Mouse (Mus musculus): ENCODE measurements around the gene Adgrl3. TPM values are rescaled to one million over a fixed set of nuclear protein-coding genes. Genes with fewer than 3 reads are reported as not detected.
A peak's percentile ranks its signal among the peaks of the same experiment; 100 is the strongest.

The Adgrl3 gene
- polyA plus RNA-seq, 1 experiment from 2014 or later = 62.9 TPM

DNA sequence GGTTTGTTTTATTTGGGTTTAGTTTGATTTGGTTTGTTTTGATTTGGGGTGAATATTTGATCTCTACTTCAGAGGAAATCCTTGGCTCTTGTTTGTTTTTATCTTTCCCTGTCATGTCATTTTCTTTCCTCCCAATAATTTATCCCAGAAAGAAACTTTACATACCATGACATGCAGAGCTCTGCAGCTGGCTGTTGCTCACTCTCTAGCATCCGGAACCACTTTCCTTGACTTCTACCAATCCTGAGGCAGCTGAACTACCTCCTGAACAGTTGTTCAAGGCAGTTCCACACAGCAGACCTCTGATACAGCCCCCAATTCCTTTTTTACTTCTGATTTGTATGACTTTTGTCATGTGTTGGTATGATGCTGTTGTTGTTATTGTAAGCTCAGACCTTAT is 307.5 kb downstream of the Adgrl3 start:
- Histone ChIP-seq H3K4me3 (replicated peaks) (no peak overlapping the region), H3K36me3 (no peaks in the 10 kb centered on the region), H3K27ac (no peak overlapping the region), H3K9me3 (no peaks in the 10 kb centered on the region), H3K9ac (replicated peaks) (no peak overlapping the region), H3K27me3 (0 out of 2 replicates have a peak, but pooled peaks cover 3% of the 10 kb centered on the region), H3K4me2 (no peak overlapping the region), H3K4me1 (replicated peaks) (no peaks in the 10 kb centered on the region; the same call in 1 of the 2 replicates)
- WGBS = 77% methylated on average over 1 of the region's 1 CpGs
- ATAC-seq (ENCODE audit: insufficient number of reproducible peaks, insufficient read depth, low FRiP score, low TSS enrichment, low read depth) = no peak

GRCm38 (mm10) chr5:81329571-81329971 is 309.6 kb downstream of the Adgrl3 start:
- Histone ChIP-seq H3K4me3 (replicated peaks) (no peak overlapping the region), H3K4me2 (no peak overlapping the region; the same call in 1 of the 2 replicates)
- ATAC-seq (ENCODE audit: insufficient number of reproducible peaks, insufficient read depth, low FRiP score, low TSS enrichment, low read depth) = no peak

DNA sequence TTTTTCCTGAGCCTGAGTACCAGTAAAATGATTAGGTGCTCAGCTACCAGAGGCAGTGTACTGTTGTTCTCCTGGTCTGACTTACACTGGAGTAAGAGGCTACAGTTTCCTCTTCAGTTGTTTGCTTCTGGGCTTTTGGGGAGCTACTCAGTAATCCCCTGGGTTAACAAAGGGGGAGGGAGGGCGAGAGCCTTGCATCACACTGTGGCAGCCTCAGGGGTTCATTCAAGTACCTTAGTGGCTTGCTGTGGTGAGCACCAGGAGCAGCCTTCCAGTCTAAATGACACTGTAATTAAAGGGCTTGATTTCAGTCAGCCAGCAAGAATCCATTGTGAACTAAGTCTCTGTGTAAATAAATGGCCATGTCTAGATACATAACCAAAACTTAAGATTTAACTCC is 324.4 kb downstream of the Adgrl3 start:
- H3K27me3 ChIP-seq = no peaks in the 10 kb centered on the region
- H3K4me2 ChIP-seq = no peak overlapping the region
- no peak overlapping the region for H3K4me3 ChIP-seq (replicated peaks)
- WGBS = 36% methylated on average over 1 of the region's 1 CpGs
- H3K36me3 ChIP-seq = no peaks in the 10 kb centered on the region
- no peak for ATAC-seq (ENCODE audit: insufficient number of reproducible peaks, insufficient read depth, low FRiP score, low TSS enrichment, low read depth)
- H3K9me3 ChIP-seq = no peaks in the 10 kb centered on the region
- peaks cover 41% of the 10 kb centered on the region for H3K4me1 ChIP-seq (replicated peaks)
- H3K27ac ChIP-seq = no peak overlapping the region
- H3K9ac ChIP-seq (replicated peaks) = no peak overlapping the region

More at GRCm38 (mm10) chr5:81329571-81329971, 309.6 kb downstream of the Adgrl3 start:
- Histone ChIP-seq H3K27ac (no peak overlapping the region), H3K9ac (replicated peaks) (no peak overlapping the region), H3K36me3 (no peaks in the 10 kb centered on the region), H3K4me1 (replicated peaks) (no peaks in the 10 kb centered on the region; the same call in 1 of the 2 replicates), H3K27me3 (0 out of 2 replicates have a peak, but pooled peaks cover 3% of the 10 kb centered on the region), H3K9me3 (no peaks in the 10 kb centered on the region)
- WGBS = 18% methylated on average over 18 of the region's 18 CpGs

DNA sequence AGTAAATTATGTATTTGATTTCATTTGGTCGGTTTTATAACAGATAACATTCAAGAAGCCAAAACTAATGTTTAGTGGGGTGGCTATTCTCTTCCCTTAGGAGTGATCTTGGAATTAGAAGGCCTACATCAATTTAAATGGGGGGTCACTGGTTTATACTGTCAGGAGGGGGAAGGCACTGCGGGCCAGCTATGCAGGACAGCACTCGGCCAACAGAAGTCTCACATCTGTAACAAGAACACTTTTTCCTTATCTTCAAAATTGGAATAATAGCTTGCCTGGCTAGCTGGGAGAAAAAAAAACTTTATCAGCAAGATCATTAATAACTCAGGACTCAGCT is 325.1 kb downstream of the Adgrl3 start:
- WGBS = 56% methylated on average over 3 of the region's 3 CpGs
- Histone ChIP-seq H3K4me1 (replicated peaks) (peaks cover 41% of the 10 kb centered on the region), H3K4me3 (replicated peaks) (no peak overlapping the region), H3K27ac (no peak overlapping the region), H3K9me3 (no peaks in the 10 kb centered on the region), H3K9ac (replicated peaks) (no peak overlapping the region), H3K27me3 (no peaks in the 10 kb centered on the region), H3K4me2 (no peak overlapping the region), H3K36me3 (no peaks in the 10 kb centered on the region)
- no peak for ATAC-seq (ENCODE audit: insufficient number of reproducible peaks, insufficient read depth, low FRiP score, low TSS enrichment, low read depth)

- Histone ChIP-seq H3K4me1 (replicated peaks) (peaks cover 41% of the 10 kb centered on the region), H3K4me3 (replicated peaks) (no peak overlapping the region), H3K4me2 (no peak overlapping the region), H3K36me3 (no peaks in the 10 kb centered on the region), H3K9me3 (no peaks in the 10 kb centered on the region), H3K27me3 (no peaks in the 10 kb centered on the region), H3K9ac (replicated peaks) (no peak overlapping the region), H3K27ac (no peak overlapping the region)
- WGBS = 46% methylated on average over 9 of the region's 9 CpGs
- no peak for ATAC-seq (ENCODE audit: insufficient number of reproducible peaks, insufficient read depth, low FRiP score, low TSS enrichment, low read depth)
These were observed 325.6 kb downstream of the Adgrl3 start for GRCm38 (mm10) chr5:81345436-81346131.

- no peak overlapping the region for H3K4me2 ChIP-seq
- peaks cover 41% of the 10 kb centered on the region for H3K4me1 ChIP-seq (replicated peaks)
- H3K27me3 ChIP-seq = no peaks in the 10 kb centered on the region
- no peak overlapping the region for H3K4me3 ChIP-seq (replicated peaks)
- no peaks in the 10 kb centered on the region for H3K9me3 ChIP-seq
- peak overlapping the region; percentile 50; the same call in 1 of the 2 replicates for H3K27ac ChIP-seq
- no peak overlapping the region for H3K9ac ChIP-seq (replicated peaks)
- ATAC-seq (ENCODE audit: insufficient number of reproducible peaks, insufficient read depth, low FRiP score, low TSS enrichment, low read depth) = no peak
- H3K36me3 ChIP-seq = no peaks in the 10 kb centered on the region
- 19% methylated on average over 4 of the region's 4 CpGs for WGBS
These were observed 327.6 kb downstream of the Adgrl3 start for GRCm38 (mm10) chr5:81347571-81347970.

DNA sequence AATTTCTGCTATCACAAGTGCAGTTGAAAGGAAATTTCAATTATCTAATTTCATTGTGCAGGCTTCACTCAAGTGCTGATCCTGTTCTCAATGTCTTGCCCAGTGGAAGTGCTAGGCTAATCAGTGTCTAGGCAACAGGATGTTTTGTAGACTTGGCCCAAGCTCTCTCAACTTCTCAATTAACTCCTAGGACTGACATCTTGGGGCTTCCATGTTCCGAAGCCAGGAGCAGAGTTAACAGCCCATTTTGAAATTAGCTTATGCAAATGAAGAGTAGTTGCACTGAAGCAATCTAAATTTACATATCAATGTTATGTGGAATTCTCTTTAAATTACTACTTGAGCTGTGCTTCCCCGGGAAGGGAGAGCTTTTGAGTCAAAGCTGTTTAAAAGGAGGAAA is 339.6 kb downstream of the Adgrl3 start:
- H3K4me3 ChIP-seq (replicated peaks) = no peak overlapping the region
- no peaks in the 10 kb centered on the region for H3K9me3 ChIP-seq
- no peak overlapping the region for H3K27ac ChIP-seq
- H3K36me3 ChIP-seq = no peaks in the 10 kb centered on the region
- no peak for ATAC-seq (ENCODE audit: insufficient number of reproducible peaks, insufficient read depth, low FRiP score, low TSS enrichment, low read depth)
- no peak overlapping the region for H3K9ac ChIP-seq (replicated peaks)
- H3K27me3 ChIP-seq = no peaks in the 10 kb centered on the region
- WGBS = 51% methylated on average over 2 of the region's 2 CpGs
- no peaks in the 10 kb centered on the region for H3K4me1 ChIP-seq (replicated peaks)
- H3K4me2 ChIP-seq = no peak overlapping the region

- Histone ChIP-seq H3K9ac (replicated peaks) (no peak overlapping the region), H3K9me3 (no peaks in the 10 kb centered on the region), H3K27me3 (no peaks in the 10 kb centered on the region), H3K27ac (no peak overlapping the region), H3K4me2 (no peak overlapping the region), H3K4me3 (replicated peaks) (no peak overlapping the region), H3K4me1 (replicated peaks) (no peaks in the 10 kb centered on the region), H3K36me3 (no peaks in the 10 kb centered on the region)
- no peak for ATAC-seq (ENCODE audit: insufficient number of reproducible peaks, insufficient read depth, low FRiP score, low TSS enrichment, low read depth)
- 87% methylated on average over 8 of the region's 8 CpGs for WGBS
These were observed 344.3 kb downstream of the Adgrl3 start for GRCm38 (mm10) chr5:81364198-81364643.

GRCm38 (mm10) chr5:81365250-81365649 is 345.3 kb downstream of the Adgrl3 start:
- Histone ChIP-seq H3K9me3 (no peaks in the 10 kb centered on the region), H3K4me2 (no peak overlapping the region), H3K4me1 (replicated peaks) (no peaks in the 10 kb centered on the region), H3K27me3 (no peaks in the 10 kb centered on the region), H3K27ac (no peak overlapping the region), H3K9ac (replicated peaks) (no peak overlapping the region), H3K4me3 (replicated peaks) (no peak overlapping the region), H3K36me3 (no peaks in the 10 kb centered on the region)
- ATAC-seq (ENCODE audit: insufficient number of reproducible peaks, insufficient read depth, low FRiP score, low TSS enrichment, low read depth) = no peak
- WGBS = 69% methylated on average over 2 of the region's 2 CpGs

DNA sequence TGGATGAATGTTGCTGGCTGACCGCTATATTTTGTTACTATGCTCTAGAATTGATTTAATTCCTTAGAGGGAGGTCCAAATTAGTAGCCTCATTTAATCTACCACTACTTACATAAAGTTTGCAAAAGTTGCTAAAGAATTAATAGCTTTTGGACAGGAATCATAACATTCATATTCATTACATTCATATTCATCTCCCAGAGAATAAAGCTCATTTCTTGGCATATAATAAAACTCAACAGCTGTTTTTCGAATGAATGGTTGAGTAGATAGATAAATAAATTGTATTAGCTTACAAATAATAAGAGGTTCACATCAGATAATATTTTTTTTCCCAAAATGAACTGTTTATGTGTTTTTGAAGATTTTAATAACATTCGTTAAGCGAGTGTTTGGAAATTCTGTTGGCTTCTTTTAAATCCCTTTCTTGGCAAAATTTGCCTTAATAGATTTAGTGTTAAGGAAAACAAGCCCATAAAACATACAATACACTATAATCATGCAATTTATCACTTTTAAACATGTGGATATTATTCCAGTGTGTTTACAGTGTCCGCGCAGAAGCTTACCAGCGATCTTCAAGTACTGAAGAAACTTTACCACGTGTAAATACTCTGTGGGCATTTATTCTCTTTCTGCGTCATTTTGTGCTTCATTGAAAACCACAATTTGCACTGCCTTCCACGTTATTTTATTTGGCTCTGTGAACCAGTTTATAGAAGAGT is 350.4 kb downstream of the Adgrl3 start:
- no peak for ATAC-seq (ENCODE audit: insufficient number of reproducible peaks, insufficient read depth, low FRiP score, low TSS enrichment, low read depth)
- H3K36me3 ChIP-seq = no peaks in the 10 kb centered on the region
- WGBS = 67% methylated on average over 10 of the region's 10 CpGs

GRCm38 (mm10) chr5:81375992-81376391 is 356.1 kb downstream of the Adgrl3 start:
- Histone ChIP-seq H3K36me3 (no peaks in the 10 kb centered on the region), H3K9ac (replicated peaks) (no peak overlapping the region), H3K9me3 (0 out of 2 replicates have a peak, but pooled peaks cover 6% of the 10 kb centered on the region), H3K4me3 (replicated peaks) (no peak overlapping the region), H3K27ac (no peak overlapping the region), H3K4me2 (no peak overlapping the region), H3K27me3 (no peaks in the 10 kb centered on the region), H3K4me1 (replicated peaks) (no peaks in the 10 kb centered on the region)
- ATAC-seq (ENCODE audit: insufficient number of reproducible peaks, insufficient read depth, low FRiP score, low TSS enrichment, low read depth) = no peak
- 88% methylated on average over 7 of the region's 7 CpGs for WGBS

More for the DNA sequence above, 350.4 kb downstream of the Adgrl3 start:
- Histone ChIP-seq H3K27me3 (no peaks in the 10 kb centered on the region), H3K27ac (no peak overlapping the region), H3K9ac (replicated peaks) (no peak overlapping the region), H3K4me3 (replicated peaks) (no peak overlapping the region), H3K4me2 (no peak overlapping the region), H3K9me3 (no peaks in the 10 kb centered on the region), H3K4me1 (replicated peaks) (no peaks in the 10 kb centered on the region)
